Mouse (Mus musculus): ENCODE data around the gene Grk3.

GRCm38 (mm10) chr5:112956841-112957240 is 58.8 kb downstream of the Grk3 start:
- TF ChIP-seq CTCF (IDR thresholded peaks at IDR 0.05; ENCODE audit: low read depth, low read length) (no peak), POLR2A (IDR thresholded peaks at IDR 0.05; ENCODE audit: borderline replicate concordance, low read depth, low read length) (no peak)
